Mouse (Mus musculus): ENCODE results near the gene Tns1. TPM values are rescaled to one million over a fixed set of nuclear protein-coding genes. Genes with fewer than 3 reads are reported as not detected.

Tns1 gene
- polyA plus RNA-seq, 1 experiment from 2014 or later, result 15.3 TPM

GRCm38 (mm10) chr1:74031771-74032609 lies 92.3 kb downstream of the Tns1 start:
- Histone ChIP-seq H3K36me3 (no peaks in the 10 kb centered on the region), H3K27me3 (ENCODE audit: insufficient read depth, poor library complexity, severe bottlenecking) (peaks cover 26% of the 10 kb centered on the region), H3K4me1 (replicated peaks) (peaks cover 81% of the 10 kb centered on the region), H3K4me3 (no peak overlapping the region), H3K27ac (peak overlapping the region; percentile 30), H3K9me3 (no peaks in the 10 kb centered on the region)
- DNase-seq (ENCODE audit: low spot score), result no peak
- 77% methylated on average over 9 of the region's 9 CpGs for WGBS

DNA sequence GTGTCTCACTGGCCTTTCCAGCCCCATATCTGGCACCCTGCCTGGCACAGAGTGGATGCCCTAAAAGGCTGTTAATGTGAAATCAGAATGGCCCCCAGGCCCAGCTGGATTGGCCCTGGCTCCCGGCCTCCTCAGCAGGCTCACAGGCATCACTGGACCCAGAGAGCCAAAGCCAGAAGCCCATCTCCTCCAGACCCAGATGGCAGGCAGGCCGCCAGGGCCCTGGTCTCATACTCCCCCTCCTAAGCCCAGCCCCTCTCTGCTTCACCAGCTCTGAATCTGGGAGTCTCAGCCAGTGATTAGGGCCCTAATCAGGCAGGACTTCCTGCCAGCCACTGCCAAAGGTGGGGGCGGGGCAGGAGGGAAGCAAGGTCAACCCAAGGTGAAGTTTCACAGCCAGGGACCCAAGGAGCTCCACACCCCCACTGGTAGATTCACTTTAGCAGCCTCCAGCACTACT lies 93.3 kb downstream of the Tns1 start:
- Histone ChIP-seq H3K27me3 (ENCODE audit: insufficient read depth, poor library complexity, severe bottlenecking) (peaks cover 16% of the 10 kb centered on the region), H3K4me1 (replicated peaks) (peaks cover 81% of the 10 kb centered on the region), H3K36me3 (no peaks in the 10 kb centered on the region), H3K4me3 (no peak overlapping the region), H3K27ac (peak overlapping the region; percentile 30), H3K9me3 (no peaks in the 10 kb centered on the region)
- peak; percentile 33 for DNase-seq (ENCODE audit: low spot score)
- 31% methylated on average over 3 of the region's 3 CpGs for WGBS

DNA sequence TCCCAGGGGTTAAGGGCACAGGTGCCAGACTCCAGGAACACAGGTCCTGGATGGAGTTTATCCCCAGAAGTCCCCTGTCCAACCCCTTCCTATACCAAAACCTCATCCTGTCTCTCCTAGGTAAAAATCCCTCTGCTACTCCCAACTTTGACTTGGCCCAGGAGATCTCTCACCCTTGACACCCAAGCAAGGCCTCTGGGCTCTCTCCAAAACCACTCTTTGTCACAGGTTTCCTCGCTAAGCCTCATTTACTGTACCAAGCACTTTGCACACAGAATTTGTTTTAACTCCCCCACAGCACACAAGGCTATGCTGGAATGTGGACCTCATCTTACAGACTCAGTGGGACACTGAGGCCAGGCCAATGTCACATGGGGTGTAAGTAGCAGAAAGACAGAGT lies 94.0 kb downstream of the Tns1 start:
- peaks cover 9% of the 10 kb centered on the region; the same call in 1 of the 2 replicates for H3K27me3 ChIP-seq (ENCODE audit: insufficient read depth, poor library complexity, severe bottlenecking)
- WGBS, result 86% methylated on average over 1 of the region's 1 CpGs
- H3K36me3 ChIP-seq, result no peaks in the 10 kb centered on the region
- H3K9me3 ChIP-seq, result no peaks in the 10 kb centered on the region
- no peak for DNase-seq (ENCODE audit: low spot score)
- H3K4me3 ChIP-seq, result no peak overlapping the region
- H3K4me1 ChIP-seq (replicated peaks), result peaks cover 81% of the 10 kb centered on the region
- no peak overlapping the region for H3K27ac ChIP-seq

DNA sequence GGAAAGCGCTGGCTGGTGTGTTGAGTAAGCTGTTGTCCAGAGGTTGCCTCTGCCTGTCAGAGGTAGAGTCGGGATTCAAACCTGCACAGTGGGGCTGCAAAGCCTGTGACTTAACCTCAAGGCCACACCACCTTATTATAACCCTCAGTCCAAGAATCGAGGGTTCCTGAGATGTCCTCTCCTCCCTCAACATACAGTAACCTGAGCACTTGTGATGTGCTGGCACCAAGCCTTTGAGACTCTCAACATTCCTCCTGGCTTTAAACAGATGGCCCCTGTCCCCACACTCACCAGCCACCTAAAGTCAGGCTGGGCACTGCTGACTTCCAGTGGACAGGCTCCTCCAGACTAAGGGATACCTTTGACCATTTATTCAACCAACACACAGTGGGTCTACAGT lies 94.6 kb downstream of the Tns1 start:
- H3K4me3 ChIP-seq, result no peak overlapping the region
- H3K27me3 ChIP-seq (ENCODE audit: insufficient read depth, poor library complexity, severe bottlenecking), result peaks cover 3% of the 10 kb centered on the region; the same call in 1 of the 2 replicates
- no peaks in the 10 kb centered on the region for H3K36me3 ChIP-seq
- no peak for DNase-seq (ENCODE audit: low spot score)
- peaks cover 81% of the 10 kb centered on the region for H3K4me1 ChIP-seq (replicated peaks)
- WGBS, result 82% methylated on average over 3 of the region's 3 CpGs
- H3K9me3 ChIP-seq, result no peaks in the 10 kb centered on the region
- H3K27ac ChIP-seq, result 0 out of 2 replicates have a peak overlapping the region, but pooled peaks have one; percentile 12

DNA sequence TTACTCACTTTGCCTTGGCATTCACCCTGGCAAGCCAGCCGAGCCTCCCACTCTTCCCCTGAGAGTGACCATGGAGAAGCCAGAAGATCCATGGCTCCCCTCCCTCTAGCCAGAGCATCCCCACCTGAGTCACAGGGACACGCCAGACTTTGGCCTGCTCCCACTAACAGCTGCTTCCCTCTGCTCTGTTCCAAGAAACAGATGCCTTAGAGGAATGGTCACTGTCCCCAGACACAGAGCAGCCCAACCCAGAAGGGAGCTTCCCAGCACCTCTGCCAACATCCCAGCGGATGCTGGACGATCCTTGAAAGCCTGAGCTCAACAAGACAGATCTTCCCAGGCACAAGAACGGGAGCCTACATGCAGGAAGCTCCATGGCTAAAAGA lies 95.4 kb downstream of the Tns1 start:
- no peak for DNase-seq (ENCODE audit: low spot score)
- WGBS, result 88% methylated on average over 5 of the region's 5 CpGs
- Histone ChIP-seq H3K4me1 (replicated peaks) (peaks cover 83% of the 10 kb centered on the region), H3K9me3 (no peaks in the 10 kb centered on the region), H3K4me3 (no peak overlapping the region), H3K36me3 (no peaks in the 10 kb centered on the region), H3K27ac (0 out of 2 replicates have a peak overlapping the region, but pooled peaks have one; percentile 12), H3K27me3 (ENCODE audit: insufficient read depth, poor library complexity, severe bottlenecking) (no peaks in the 10 kb centered on the region; the same call in 1 of the 2 replicates)

GRCm38 (mm10) chr1:74028118-74028880 lies 96.0 kb downstream of the Tns1 start:
- H3K4me3 ChIP-seq, result no peak overlapping the region
- DNase-seq (ENCODE audit: low spot score), result no peak
- 84% methylated on average over 13 of the region's 13 CpGs for WGBS
- H3K27me3 ChIP-seq (ENCODE audit: insufficient read depth, poor library complexity, severe bottlenecking), result no peaks in the 10 kb centered on the region; the same call in 1 of the 2 replicates
- no peaks in the 10 kb centered on the region for H3K36me3 ChIP-seq
- H3K4me1 ChIP-seq (replicated peaks), result peaks cover 80% of the 10 kb centered on the region
- H3K27ac ChIP-seq, result no peak overlapping the region
- no peaks in the 10 kb centered on the region for H3K9me3 ChIP-seq

- Histone ChIP-seq H3K4me1 (replicated peaks) (peaks cover 79% of the 10 kb centered on the region), H3K27me3 (ENCODE audit: insufficient read depth, poor library complexity, severe bottlenecking) (no peaks in the 10 kb centered on the region; the same call in 1 of the 2 replicates), H3K4me3 (no peak overlapping the region), H3K27ac (peak overlapping the region; percentile 64), H3K36me3 (no peaks in the 10 kb centered on the region), H3K9me3 (no peaks in the 10 kb centered on the region)
- no peak for DNase-seq (ENCODE audit: low spot score)
- WGBS, result 65% methylated on average over 11 of the region's 11 CpGs
These were observed 96.6 kb downstream of the Tns1 start for GRCm38 (mm10) chr1:74027559-74028091.

DNA sequence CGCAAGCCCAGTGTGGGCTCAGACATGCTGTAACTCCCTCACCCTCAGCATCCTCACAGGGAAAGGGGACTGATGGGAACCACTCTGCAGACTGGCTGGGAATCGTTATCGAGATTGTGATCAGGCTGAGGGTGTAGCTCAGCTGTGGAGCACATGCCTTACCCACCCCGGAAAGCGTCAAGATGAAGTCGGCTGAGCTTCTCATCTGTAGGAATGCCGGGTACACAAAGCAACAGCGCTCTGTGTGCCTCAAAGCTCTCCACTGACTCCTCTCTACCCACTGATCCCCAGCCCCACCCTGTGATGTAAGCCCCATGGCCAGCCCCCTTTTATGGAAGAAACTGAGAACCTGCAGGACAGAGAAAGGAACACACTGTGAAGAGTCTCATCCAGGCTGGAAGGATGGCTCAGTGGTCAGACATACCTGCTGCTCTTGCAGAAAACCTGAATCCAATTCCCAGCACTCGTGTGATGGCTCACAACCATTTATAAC lies 97.5 kb downstream of the Tns1 start:
- Histone ChIP-seq H3K9me3 (no peaks in the 10 kb centered on the region), H3K4me1 (replicated peaks) (peaks cover 73% of the 10 kb centered on the region), H3K36me3 (no peaks in the 10 kb centered on the region), H3K27me3 (ENCODE audit: insufficient read depth, poor library complexity, severe bottlenecking) (no peaks in the 10 kb centered on the region; the same call in 1 of the 2 replicates), H3K27ac (no peak overlapping the region), H3K4me3 (no peak overlapping the region)
- WGBS, result 83% methylated on average over 9 of the region's 9 CpGs
- DNase-seq (ENCODE audit: low spot score), result no peak

DNA sequence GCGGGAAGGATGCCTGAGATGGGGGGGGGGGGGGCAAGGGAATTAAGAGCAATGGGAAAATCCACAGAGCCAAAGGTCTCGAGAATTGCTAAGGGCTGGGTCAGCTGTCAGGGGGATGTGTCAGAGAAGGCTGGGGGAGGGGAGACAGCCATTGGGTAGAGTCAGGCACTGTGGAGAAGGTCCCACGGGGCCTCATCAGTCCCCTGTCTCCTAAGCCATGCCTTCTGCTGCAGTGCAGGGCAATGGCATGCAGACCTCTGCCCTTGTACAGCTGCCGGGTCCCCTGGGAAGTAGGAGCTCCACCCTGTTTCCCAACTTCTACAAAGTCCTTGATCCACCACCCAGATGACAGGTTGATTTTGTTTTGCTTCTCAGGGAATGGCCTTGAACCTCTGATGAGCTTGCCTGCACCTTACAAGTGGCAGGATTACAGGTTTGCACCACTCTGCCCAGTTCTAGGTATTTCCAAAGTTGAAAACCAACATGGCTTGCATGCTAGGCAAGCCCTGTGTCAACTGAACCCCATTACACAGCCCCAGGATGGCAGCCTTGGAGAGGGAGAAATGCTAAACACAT lies 98.5 kb downstream of the Tns1 start:
- WGBS, result 39% methylated on average over 4 of the region's 4 CpGs
- no peak for DNase-seq (ENCODE audit: low spot score)
- Histone ChIP-seq H3K27me3 (ENCODE audit: insufficient read depth, poor library complexity, severe bottlenecking) (no peaks in the 10 kb centered on the region; the same call in 1 of the 2 replicates), H3K27ac (peak overlapping the region; percentile 69; the same call in 1 of the 2 replicates), H3K9me3 (no peaks in the 10 kb centered on the region), H3K4me3 (no peak overlapping the region), H3K4me1 (replicated peaks) (peaks cover 63% of the 10 kb centered on the region), H3K36me3 (no peaks in the 10 kb centered on the region)

DNA sequence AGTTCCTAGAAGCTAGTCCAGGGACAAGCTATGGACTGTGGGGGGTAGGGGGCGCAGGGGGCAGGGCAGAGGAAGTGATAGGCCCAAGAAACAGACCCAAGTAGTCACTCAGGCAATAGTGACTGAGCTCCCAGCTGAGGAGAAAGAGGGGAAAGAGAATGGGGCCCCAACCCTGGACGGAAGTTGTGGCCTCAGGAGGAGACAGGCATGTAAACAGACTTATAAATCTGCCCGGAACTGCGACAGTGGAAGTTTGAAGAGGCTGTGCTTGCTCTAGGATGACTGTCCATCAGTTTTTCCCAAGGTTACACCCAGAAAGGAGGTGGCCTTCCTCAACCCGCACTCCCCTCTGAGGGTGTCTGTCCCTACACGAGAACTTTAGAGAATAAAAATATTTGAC lies 99.0 kb downstream of the Tns1 start:
- H3K27ac ChIP-seq, result peak overlapping the region; percentile 69
- H3K4me3 ChIP-seq, result no peak overlapping the region
- WGBS, result 55% methylated on average over 6 of the region's 6 CpGs

DNA sequence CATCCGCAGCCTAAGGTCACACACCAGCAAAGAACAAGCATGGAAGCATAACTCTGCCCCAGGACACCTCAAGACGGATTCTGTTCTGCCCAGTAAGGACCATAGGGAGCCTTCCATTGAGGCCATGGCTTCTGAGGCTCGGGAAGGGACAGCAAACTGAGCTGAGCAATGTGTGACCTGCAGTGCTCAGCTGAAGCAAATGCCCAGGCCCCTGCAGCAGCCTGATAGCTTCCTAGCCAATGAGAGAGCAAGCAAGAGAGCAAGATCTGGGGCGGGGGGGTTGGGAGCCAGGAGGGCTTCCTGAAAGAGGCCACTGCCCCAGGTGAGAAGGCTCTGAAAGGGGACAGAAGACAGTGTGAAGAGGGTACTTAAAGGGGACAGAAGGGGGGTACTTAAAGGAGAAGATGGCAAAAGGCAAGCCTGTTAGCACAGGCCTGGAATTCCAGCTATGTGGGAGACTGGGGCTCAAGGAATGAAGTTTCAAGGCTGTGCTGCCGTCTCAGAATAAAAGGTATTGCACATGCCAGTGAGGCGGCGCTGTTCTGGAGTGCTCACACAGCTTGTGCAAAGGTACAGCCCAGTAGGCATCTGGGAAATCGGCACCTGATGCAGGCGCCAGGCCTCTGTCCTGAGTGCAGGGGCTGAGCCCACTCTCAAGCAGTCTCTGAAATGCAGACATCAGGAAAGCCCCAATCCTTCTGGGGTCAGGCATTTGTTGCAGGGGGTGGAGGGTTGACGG lies 99.6 kb downstream of the Tns1 start:
- Histone ChIP-seq H3K27ac (peak overlapping the region; percentile 69), H3K9me3 (no peaks in the 10 kb centered on the region), H3K27me3 (ENCODE audit: insufficient read depth, poor library complexity, severe bottlenecking) (no peaks in the 10 kb centered on the region; the same call in 1 of the 2 replicates), H3K36me3 (no peaks in the 10 kb centered on the region), H3K4me1 (replicated peaks) (peaks cover 55% of the 10 kb centered on the region), H3K4me3 (no peak overlapping the region)
- DNase-seq (ENCODE audit: low spot score), result no peak
- WGBS, result 56% methylated on average over 10 of the region's 10 CpGs

More for the DNA sequence above, 99.0 kb downstream of the Tns1 start:
- Histone ChIP-seq H3K36me3 (no peaks in the 10 kb centered on the region), H3K27me3 (ENCODE audit: insufficient read depth, poor library complexity, severe bottlenecking) (no peaks in the 10 kb centered on the region; the same call in 1 of the 2 replicates), H3K9me3 (no peaks in the 10 kb centered on the region), H3K4me1 (replicated peaks) (peaks cover 58% of the 10 kb centered on the region)
- DNase-seq (ENCODE audit: low spot score), result no peak

DNA sequence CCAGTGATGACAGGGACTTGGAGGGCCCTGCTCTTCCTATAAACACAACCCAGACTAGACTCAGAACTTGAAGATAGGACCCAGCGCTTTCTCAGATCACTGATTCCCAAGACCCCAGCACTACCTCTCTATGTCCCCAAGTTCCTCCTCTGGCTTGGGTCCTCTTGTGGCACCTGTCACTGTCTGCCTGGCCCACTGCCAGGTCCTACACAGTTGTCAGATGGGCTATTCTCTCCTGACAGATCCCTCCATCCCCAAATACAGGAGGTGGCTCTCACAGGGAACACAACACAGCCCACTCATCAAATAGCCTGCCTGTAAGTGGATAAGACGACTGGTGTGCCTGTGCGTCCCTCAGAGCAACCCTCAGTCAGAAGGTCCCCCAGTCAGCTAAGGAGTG lies 101.3 kb downstream of the Tns1 start:
- no peaks in the 10 kb centered on the region for H3K27me3 ChIP-seq (ENCODE audit: insufficient read depth, poor library complexity, severe bottlenecking)
- H3K9me3 ChIP-seq, result no peaks in the 10 kb centered on the region
- DNase-seq (ENCODE audit: low spot score), result no peak
- WGBS, result 88% methylated on average over 3 of the region's 3 CpGs
- no peak overlapping the region for H3K4me3 ChIP-seq
- peaks cover 41% of the 10 kb centered on the region for H3K4me1 ChIP-seq (replicated peaks)
- H3K27ac ChIP-seq, result peak overlapping the region; percentile 23; the same call in 1 of the 2 replicates
- no peaks in the 10 kb centered on the region for H3K36me3 ChIP-seq
